Mouse (Mus musculus) telencephalon, adult 2 months (tissue): ENCODE data around the gene Pou4f2.

Experiments
- DNase-seq: peaks from one replicate; pipeline ENCODE4 v3.0.0-alpha.2; 2011; ENCODE audit warnings: low read depth, low spot score

Gene Pou4f2

DNA sequence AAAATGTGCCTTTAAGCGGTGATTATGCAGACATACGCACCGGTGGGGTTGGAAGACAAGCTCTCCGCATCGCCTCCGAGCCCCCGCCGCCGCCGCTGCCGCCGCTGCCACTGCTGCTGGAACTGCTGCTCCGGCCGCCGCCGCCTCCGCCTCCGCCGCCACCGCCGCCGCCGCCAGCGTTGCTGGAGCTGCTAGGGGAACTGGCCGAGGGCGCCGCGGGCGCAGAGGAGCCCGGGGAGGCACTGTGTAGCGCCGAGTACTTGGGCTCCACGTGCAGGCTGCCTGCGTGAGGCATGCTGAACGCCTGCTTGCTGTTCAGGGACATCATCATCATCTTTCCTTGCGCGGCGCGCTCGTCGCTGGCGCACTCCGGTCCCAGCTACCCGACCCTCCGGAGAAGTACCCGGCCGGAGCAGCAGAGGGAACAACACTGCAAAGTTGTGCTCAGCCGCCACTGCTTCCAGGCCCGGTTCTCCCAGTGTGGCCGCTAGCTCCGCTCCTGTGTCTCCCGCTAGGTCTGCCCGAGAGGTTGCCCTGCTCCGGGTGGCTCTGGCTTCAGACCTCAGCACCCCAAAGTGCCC is at the start of gene Pou4f2:
Gene Pou4f2, minus strand, starts transcription at position 575 of the 581 bp plus-strand sequence.
- DNase-seq, result no peak

DNA sequence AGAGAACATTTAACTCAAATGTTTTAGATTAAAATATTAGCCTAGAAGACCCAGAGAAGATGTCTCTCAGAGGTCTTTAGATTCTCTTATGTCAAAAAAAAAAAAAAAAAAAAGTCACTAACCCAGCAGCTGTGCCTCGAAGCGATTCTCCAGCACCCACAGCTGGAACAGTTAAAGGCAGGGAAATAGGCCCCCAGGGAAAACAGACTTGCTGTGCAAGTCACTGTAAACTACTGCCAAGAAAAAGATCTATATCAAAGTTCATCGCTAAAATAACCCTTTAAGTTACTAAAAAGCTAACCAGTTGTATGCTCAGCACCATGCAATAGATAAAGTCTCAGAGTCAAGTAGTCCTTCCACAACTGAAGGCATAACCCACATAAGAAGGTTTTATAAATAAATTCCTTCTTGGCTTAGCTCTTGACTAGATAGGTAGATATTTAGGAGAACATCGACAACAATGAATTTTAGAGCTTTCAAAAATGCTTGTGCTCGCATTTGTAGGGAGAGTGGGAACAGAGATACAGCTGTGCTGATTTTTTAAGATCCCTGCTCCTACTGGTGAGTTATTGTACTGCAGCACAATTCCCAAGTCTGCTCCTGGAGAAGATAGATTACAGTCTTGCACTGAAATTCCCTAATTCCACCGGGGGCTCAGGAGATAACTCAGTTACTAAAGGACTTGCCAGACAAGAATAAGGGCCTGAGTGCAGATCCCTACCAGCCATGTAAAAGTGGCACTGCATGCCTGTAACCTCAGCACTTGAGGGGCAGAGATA is 40.8 kb upstream of the Pou4f2 start:
- DNase-seq, result no peak

GRCm38 (mm10) chr8:78467889-78468288 is 31.4 kb upstream of the Pou4f2 start:
- DNase-seq, result no peak

DNA sequence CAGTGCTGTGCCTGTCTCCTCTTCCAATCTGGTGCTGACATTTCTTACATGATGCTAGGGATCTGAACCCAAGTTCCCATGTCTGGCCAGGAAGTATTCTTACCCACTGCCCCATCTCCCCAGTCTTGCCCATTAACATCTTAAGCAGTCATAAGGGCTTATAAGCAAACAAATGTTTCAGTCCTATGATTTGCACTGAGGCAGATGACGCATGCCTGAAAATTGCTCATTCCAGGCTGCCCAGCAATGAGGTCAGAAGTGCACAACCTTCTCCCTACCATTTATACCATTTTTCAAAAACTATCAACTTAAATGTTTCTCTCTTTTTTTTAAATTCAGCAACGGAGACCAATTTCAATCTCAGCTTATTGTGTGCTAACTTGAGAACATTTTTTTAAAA is 27.5 kb upstream of the Pou4f2 start:
- DNase-seq, result no peak

DNA sequence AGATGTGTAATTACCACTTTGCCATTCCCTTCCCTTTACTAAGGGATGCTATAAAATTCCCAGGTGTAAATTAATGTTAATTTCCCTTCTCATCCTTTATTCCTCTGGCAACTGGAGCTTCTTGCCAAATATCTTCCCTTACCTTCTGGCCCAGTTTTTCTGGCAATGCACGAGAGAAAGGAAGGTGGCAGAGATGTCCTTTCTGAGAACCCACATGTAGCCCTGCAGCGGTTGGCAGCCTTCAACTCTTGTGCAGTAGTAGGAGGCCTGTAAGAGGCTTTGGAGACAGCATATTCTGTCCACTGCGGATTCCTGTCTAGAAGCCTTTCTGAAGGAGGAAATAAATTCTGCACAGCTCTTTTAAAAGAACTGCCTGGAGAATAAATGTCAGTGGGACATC is 20.0 kb upstream of the Pou4f2 start:
- DNase-seq, result no peak

DNA sequence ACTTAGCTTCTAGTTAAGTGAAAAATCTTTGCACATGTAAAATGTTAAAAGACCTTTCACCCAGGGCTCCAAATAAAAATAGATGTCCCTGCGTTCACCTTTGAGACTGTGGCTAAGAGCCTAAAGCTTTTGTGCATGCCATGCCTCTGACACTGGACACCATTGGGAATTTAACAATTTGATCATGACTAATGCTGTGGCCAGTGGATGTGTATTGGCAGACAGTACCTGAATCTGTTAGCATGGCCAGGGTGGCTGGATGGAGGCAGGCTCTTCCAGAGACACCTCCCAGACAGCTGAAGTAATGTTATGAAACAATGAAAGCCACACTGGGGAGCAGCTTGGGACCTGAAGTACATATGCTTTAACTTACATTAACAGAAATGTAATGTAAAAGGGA is 6.3 kb upstream of the Pou4f2 start:
- DNase-seq, result no peak

GRCm38 (mm10) chr8:78438121-78438520 is 1.7 kb upstream of the Pou4f2 start:
- DNase-seq, result no peak

DNA sequence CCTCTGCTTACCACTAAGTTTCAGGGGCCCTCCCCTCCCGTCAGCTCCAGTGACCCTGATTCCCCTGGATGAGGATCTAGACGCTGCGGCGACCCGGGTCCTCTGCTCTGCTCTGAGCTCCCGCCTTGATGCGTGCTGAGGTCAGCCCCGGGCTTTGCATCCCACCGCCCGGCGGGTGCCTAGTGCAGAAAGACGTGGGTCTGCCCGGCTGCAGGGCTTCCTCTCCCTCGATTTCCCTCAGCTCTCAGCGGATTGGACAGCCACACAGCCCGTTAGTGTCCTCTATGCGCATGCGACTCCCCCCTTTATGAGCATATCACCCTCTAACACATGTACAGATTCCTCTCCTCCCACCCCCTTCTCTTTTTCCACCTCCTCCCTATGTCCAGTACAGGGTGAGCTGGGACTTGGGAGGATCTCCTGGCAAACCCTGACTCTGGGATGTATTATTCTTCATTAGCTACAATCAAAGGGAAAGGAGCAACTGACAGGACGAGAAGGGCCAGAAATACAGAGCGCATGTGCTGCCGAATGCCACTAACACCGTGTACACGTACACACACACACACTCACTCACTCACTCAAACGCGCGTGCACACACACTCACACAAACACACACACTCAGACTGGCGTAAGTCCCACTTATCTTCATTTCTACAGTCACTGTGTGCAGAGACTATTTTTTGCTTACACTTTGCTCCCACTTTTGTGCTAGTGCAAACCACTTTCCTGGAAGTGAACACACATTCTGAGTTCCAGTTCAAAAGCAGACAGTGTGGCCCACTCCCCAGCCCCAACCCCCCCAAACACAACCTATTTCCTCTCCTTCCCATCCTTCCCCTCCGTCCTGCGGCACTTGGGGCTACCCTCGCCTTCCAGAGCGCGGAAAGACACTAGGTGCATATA is 948 bp upstream of the Pou4f2 start:
- DNase-seq, result no peak

DNA sequence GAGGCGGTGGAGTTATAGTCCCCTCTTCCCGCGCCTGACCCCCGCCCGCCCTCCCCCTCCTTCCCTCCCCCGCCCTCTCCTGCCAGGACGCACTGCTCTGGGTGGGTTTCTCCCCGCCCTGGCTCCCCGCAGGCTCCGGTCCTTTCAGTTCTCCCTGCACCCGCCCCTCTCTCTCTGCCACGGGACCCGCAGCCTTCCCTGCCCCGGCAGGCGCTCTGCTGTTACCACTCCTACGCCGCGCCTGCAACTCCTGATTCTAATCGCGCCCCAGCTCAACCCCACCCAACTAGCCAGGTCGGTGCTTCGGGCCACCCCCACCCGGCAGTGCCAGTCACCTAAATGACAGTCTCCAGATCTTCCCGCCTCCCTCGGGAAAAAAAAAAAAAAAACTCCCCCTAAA is 216 bp upstream of the Pou4f2 start:
- DNase-seq, result no peak

DNA sequence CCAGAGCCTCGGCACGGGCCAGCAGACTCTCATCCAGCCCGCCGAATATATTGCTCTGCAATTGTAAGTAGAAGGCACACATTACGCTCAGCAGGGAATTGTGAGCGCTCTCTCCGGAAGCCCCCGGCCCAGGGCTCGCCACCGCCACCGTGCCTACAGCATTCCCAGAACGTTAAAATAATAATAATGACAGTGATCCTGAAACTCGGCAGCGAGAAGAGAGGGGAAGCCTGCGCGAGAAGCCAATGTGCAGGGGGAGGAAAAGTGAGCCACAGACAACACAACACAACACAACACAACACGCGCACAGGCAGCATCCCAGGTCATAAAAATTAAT is 853 bp downstream of the Pou4f2 start:
- no peak for DNase-seq

DNA sequence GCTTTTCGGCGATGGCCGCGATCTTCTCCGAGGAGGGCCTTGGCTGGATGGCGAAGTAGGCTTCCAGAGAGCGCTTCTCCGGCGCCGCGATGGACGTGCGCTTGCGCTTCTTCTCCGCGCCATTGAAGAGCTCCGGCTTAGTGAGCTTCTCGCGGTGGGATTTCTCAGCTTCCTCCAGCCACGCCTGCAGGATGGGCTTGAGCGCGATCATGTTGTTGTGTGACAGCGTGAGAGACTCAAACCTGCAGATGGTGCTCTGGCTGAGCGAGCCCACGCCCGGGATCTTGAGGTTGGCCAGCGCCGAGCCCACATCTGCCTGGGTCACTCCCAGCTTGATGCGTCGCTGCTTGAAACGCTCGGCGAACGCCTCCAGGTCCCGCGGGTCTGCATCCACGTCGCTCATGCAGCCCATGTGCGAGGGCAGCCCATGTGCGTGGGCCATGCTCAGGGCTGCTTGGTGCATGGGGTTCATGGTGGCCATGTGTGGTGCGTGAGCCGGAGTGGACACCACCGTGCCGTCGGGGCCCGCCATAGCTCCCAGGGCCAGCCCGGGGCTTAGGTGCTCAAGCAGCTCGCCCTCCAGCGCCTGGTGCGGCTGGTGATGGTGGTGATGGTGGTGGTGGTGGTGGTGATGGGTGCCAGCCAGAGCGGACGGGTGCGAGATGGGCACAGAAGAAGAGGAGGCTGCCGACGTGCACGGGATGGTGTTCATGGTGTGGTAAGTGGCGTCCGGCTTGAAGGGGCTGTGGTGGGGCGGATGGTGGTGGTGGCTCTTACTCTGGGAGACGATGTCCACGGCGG is 1.4 kb downstream of the Pou4f2 start:
- no peak for DNase-seq

DNA sequence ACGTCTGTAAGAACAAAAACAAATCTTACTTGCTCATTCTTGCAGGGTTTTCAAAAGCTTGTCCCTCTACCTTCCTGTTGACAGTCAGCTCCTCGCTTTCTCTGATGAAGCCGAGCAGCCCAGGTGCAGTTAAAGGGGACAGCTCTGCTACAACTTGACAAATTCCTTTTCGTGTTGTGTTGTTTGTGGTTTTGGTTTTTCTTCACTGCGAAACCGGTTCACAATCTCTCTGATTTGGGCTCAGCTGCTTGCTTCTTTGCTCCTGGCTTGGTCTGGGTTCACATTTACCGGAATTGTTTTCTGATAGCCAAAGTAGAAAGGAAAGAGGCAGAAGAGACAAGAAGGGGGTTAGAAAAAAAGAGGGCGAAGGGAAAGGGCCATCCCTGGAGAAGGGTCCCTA is 2.1 kb downstream of the Pou4f2 start:
- no peak for DNase-seq

DNA sequence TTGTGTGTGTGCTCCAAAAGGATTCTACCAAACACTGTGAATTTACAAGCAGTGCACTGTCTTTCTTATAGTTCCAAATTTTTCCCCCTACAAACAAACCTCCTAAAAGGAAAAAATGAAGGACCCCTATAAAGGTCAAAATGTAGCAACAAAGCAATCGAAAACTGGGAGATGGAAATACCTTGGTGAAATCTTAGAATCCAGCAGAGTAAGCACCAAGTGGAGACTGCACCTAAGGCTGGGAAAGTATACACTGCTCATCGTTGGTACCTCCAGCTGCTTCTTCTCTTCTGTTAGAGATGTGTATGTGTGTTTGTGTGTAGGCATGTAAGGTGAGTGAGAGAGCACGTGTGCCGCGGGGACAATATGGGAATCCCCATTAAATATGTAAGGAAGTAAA is 3.1 kb downstream of the Pou4f2 start:
- no peak for DNase-seq

- no peak for DNase-seq
Measured at GRCm38 (mm10) chr8:78432451-78432850, 4.0 kb downstream of the Pou4f2 start.

GRCm38 (mm10) chr8:78431356-78431755 is 5.1 kb downstream of the Pou4f2 start:
- DNase-seq, result no peak

DNA sequence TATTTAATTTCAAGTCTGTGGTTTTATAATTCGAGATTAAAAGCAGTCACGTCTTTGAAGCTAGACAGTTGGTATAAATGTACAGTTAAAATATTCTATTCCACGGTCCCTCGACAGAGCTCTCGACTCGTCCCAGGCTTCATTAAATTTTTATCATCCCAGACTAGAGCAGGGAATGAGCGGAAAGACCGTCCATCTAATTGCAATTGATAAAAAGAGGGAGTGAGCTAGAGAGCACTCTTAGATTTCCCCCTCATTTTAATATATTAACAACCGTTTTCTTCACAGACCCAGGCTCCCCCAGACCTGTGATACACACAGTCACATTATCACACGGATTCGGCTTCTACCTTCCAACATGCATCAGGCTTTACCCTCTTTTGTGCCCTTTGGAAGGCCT is 8.3 kb downstream of the Pou4f2 start:
- no peak for DNase-seq

GRCm38 (mm10) chr8:78427769-78428130 is 8.7 kb downstream of the Pou4f2 start:
- DNase-seq, result no peak

GRCm38 (mm10) chr8:78426875-78427768 is 9.3 kb downstream of the Pou4f2 start:
- no peak for DNase-seq

DNA sequence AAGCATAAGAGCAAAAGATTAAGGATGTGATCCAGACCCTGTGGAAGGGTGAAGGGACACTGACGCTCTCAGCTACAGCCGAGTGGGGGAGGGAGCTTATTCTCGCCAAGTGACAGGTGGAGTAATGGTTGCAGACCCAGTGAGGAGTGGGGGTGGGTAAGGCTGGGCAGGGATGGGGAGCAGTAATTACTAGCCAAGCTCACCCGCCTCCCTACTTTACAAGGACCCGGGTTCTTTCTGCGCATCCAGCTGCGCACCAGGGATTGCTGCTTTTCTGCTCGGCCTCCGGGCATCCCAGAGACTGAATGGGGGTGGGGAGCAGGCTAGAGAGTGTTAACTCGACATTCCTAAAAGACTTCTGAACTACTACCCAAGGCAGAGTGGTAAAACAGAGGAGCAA is 10.0 kb downstream of the Pou4f2 start:
- no peak for DNase-seq

- DNase-seq, result no peak
Measured at GRCm38 (mm10) chr8:78423937-78424336, 12.5 kb downstream of the Pou4f2 start.

DNA sequence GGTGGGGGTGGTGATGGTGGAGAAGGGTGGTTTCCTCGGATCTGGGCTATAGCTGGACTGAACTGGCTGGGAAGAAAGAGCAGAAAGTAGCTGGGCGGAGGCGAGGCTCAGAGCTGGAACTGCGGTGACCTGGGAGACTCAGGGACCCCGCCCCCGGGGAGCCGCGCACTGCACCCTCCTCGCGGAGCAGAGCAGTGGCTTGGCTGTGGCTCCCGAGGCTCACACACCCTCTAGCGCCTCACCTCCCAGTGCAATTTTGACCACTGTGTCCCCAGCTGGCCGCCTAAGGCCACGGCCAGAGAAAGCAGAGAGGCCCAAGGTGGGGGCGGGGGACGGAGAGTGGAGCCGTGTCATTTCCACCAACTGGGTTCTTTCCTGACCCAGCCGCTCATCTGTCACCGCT is 16.3 kb downstream of the Pou4f2 start:
- no peak for DNase-seq
